Mouse (Mus musculus): ENCODE data around the gene 1700088E04Rik. TPM values are rescaled to one million over a fixed set of nuclear protein-coding genes. Genes with fewer than 3 reads are reported as not detected.

1700088E04Rik gene
- polyA plus RNA-seq, 2 experiments = 4.7 to 7.1 TPM

- Histone ChIP-seq H3K9ac (ENCODE audit: low read depth, low read length, severe bottlenecking) (no peak overlapping the region), H3K36me3 (ENCODE audit: control insufficient read depth, insufficient read depth, low read length) (no peaks in the 10 kb centered on the region), H3K4me1 (ENCODE audit: control insufficient read depth, insufficient read depth, low read length) (peaks cover 8% of the 10 kb centered on the region), H3K27me3 (ENCODE audit: control insufficient read depth, insufficient read depth, low read length) (no peaks in the 10 kb centered on the region), H3K9me3 (ENCODE audit: control insufficient read depth, low read length) (no peaks in the 10 kb centered on the region), H3K27ac (replicated peaks; ENCODE audit: low read depth, low read length) (0 out of 2 replicates have a peak overlapping the region, but pooled peaks have one; percentile 26), H3K4me2 (replicated peaks; ENCODE audit: low read depth, low read length, severe bottlenecking) (no peak overlapping the region), H3K4me3 (replicated peaks; ENCODE audit: low read length) (no peak overlapping the region)
- no peak for TF ChIP-seq POLR2A (IDR thresholded peaks at IDR 0.05; ENCODE audit: borderline replicate concordance, extremely low read depth, insufficient read depth, insufficient read length)
- DNase-seq (ENCODE audit: low spot score) (no peak), ATAC-seq (ENCODE audit: low FRiP score, low read depth) (no peak)
Measured at GRCm38 (mm10) chr15:79101531-79101930, 39.5 kb downstream of the 1700088E04Rik start.

DNA sequence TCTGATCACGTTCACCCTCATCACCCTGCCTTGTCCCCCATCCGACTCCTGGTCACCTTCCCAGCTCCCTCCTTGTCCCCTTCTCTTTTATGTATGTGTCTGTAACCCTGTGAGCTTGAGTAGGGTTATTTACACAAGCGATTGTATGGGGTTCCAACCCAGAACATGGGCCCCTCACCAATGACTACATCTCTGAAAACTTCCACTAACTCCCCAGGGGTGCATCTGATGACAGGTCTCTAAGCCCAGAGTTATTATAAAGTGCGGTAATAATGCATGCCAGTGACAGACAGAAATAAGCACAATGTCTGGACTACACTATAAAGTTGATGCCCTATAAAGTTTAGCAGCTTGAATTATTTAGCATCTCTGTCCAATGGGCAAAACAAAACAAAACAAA is 40.7 kb downstream of the 1700088E04Rik start:
- Histone ChIP-seq H3K36me3 (ENCODE audit: control insufficient read depth, insufficient read depth, low read length) (peaks cover 11% of the 10 kb centered on the region), H3K4me3 (replicated peaks; ENCODE audit: low read length) (no peak overlapping the region), H3K27ac (replicated peaks; ENCODE audit: low read depth, low read length) (no peak overlapping the region), H3K9ac (ENCODE audit: low read depth, low read length, severe bottlenecking) (no peak overlapping the region), H3K4me2 (replicated peaks; ENCODE audit: low read depth, low read length, severe bottlenecking) (no peak overlapping the region), H3K9me3 (ENCODE audit: control insufficient read depth, low read length) (no peaks in the 10 kb centered on the region), H3K27me3 (ENCODE audit: control insufficient read depth, insufficient read depth, low read length) (no peaks in the 10 kb centered on the region), H3K4me1 (ENCODE audit: control insufficient read depth, insufficient read depth, low read length) (peaks cover 8% of the 10 kb centered on the region)
- 62% methylated on average over 4 of the region's 4 CpGs for WGBS
- no peak for DNase-seq (ENCODE audit: low spot score)
- TF ChIP-seq POLR2A (IDR thresholded peaks at IDR 0.05; ENCODE audit: borderline replicate concordance, extremely low read depth, insufficient read depth, insufficient read length) = no peak
- no peak for ATAC-seq (ENCODE audit: low FRiP score, low read depth)

- Histone ChIP-seq H3K27me3 (ENCODE audit: control insufficient read depth, insufficient read depth, low read length) (no peaks in the 10 kb centered on the region), H3K4me3 (replicated peaks; ENCODE audit: low read length) (no peak overlapping the region), H3K27ac (replicated peaks; ENCODE audit: low read depth, low read length) (no peak overlapping the region), H3K9me3 (ENCODE audit: control insufficient read depth, low read length) (no peaks in the 10 kb centered on the region), H3K4me1 (ENCODE audit: control insufficient read depth, insufficient read depth, low read length) (peaks cover 8% of the 10 kb centered on the region), H3K4me2 (replicated peaks; ENCODE audit: low read depth, low read length, severe bottlenecking) (no peak overlapping the region), H3K9ac (ENCODE audit: low read depth, low read length, severe bottlenecking) (no peak overlapping the region), H3K36me3 (ENCODE audit: control insufficient read depth, insufficient read depth, low read length) (peaks cover 18% of the 10 kb centered on the region)
- WGBS = 68% methylated on average over 4 of the region's 4 CpGs
- ATAC-seq (ENCODE audit: low FRiP score, low read depth) (no peak), DNase-seq (ENCODE audit: low spot score) (no peak)
- no peak for TF ChIP-seq POLR2A (IDR thresholded peaks at IDR 0.05; ENCODE audit: borderline replicate concordance, extremely low read depth, insufficient read depth, insufficient read length)
Measured at GRCm38 (mm10) chr15:79099456-79099855, 41.6 kb downstream of the 1700088E04Rik start.

- H3K27ac ChIP-seq (replicated peaks; ENCODE audit: low read depth, low read length) = no peak overlapping the region
Measured at GRCm38 (mm10) chr15:79098868-79099267, 42.2 kb downstream of the 1700088E04Rik start.

DNA sequence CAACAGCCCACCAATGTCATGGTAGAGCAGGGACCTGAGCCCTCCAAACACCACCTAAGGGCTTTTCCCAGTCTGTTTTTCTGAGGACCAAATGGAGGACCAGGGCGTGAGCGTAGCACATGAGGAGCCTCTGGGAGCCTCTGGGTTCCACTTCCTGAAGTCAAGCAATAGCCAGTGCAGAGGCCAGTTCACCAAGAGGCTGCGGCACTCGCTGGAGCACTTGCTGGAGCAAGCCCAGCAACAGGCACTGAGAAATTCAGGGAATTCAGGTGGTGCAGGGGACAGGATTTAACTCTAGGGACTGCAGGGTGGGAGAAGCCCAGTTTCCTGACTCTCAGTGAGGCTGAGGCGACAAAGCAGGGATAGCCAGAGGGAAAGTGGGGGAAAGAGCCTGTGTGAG is 42.8 kb downstream of the 1700088E04Rik start:
- Histone ChIP-seq H3K9ac (ENCODE audit: low read depth, low read length, severe bottlenecking) (no peak overlapping the region), H3K4me3 (replicated peaks; ENCODE audit: low read length) (no peak overlapping the region), H3K36me3 (ENCODE audit: control insufficient read depth, insufficient read depth, low read length) (peaks cover 31% of the 10 kb centered on the region), H3K4me1 (ENCODE audit: control insufficient read depth, insufficient read depth, low read length) (peaks cover 8% of the 10 kb centered on the region), H3K4me2 (replicated peaks; ENCODE audit: low read depth, low read length, severe bottlenecking) (no peak overlapping the region), H3K27me3 (ENCODE audit: control insufficient read depth, insufficient read depth, low read length) (no peaks in the 10 kb centered on the region), H3K27ac (replicated peaks; ENCODE audit: low read depth, low read length) (0 out of 2 replicates have a peak overlapping the region, but pooled peaks have one; percentile 58), H3K9me3 (ENCODE audit: control insufficient read depth, low read length) (no peaks in the 10 kb centered on the region)
- ATAC-seq (ENCODE audit: low FRiP score, low read depth) (no peak), DNase-seq (ENCODE audit: low spot score) (no peak)
- 56% methylated on average over 5 of the region's 5 CpGs for WGBS
- no peak for TF ChIP-seq POLR2A (IDR thresholded peaks at IDR 0.05; ENCODE audit: borderline replicate concordance, extremely low read depth, insufficient read depth, insufficient read length)

More at GRCm38 (mm10) chr15:79098868-79099267, 42.2 kb downstream of the 1700088E04Rik start:
- TF ChIP-seq POLR2A (IDR thresholded peaks at IDR 0.05; ENCODE audit: borderline replicate concordance, extremely low read depth, insufficient read depth, insufficient read length) = no peak
- Histone ChIP-seq H3K4me3 (replicated peaks; ENCODE audit: low read length) (no peak overlapping the region), H3K27me3 (ENCODE audit: control insufficient read depth, insufficient read depth, low read length) (no peaks in the 10 kb centered on the region), H3K36me3 (ENCODE audit: control insufficient read depth, insufficient read depth, low read length) (peaks cover 24% of the 10 kb centered on the region), H3K9ac (ENCODE audit: low read depth, low read length, severe bottlenecking) (no peak overlapping the region), H3K9me3 (ENCODE audit: control insufficient read depth, low read length) (no peaks in the 10 kb centered on the region), H3K4me1 (ENCODE audit: control insufficient read depth, insufficient read depth, low read length) (peaks cover 8% of the 10 kb centered on the region), H3K4me2 (replicated peaks; ENCODE audit: low read depth, low read length, severe bottlenecking) (no peak overlapping the region)
- DNase-seq (ENCODE audit: low spot score) (no peak), ATAC-seq (ENCODE audit: low FRiP score, low read depth) (no peak)
- WGBS = 61% methylated on average over 7 of the region's 7 CpGs

DNA sequence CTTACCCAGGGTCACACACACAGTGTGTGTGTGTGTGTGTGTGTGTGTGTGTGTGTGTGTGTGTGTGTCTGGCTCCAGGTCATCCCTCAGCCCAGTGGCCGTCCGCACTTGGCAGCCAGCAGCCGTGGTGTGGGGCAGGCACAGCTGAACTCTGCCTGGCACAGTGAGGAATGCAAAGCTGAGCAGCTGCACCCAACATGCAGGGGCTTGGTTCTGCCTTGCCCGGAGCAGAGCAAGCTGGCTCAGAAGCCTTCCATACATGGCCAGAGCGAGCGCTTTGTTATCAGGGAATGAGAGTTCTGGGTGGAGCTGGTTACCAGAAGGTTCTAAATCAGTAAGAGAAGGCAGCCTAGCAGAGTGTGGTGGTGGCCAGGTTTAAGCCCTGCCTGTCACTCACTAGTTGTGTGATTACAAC is 43.4 kb downstream of the 1700088E04Rik start:
- TF ChIP-seq POLR2A (IDR thresholded peaks at IDR 0.05; ENCODE audit: borderline replicate concordance, extremely low read depth, insufficient read depth, insufficient read length) = no peak
- DNase-seq (ENCODE audit: low spot score) (peak; percentile 48), ATAC-seq (ENCODE audit: low FRiP score, low read depth) (peak; percentile 75)
- H3K27me3 ChIP-seq (ENCODE audit: control insufficient read depth, insufficient read depth, low read length) = no peaks in the 10 kb centered on the region
- H3K9me3 ChIP-seq (ENCODE audit: control insufficient read depth, low read length) = no peaks in the 10 kb centered on the region
- whole genome bisulfite sequencing = 48% methylated on average over 6 of the region's 6 CpGs
- H3K4me1 ChIP-seq (ENCODE audit: control insufficient read depth, insufficient read depth, low read length) = peaks cover 8% of the 10 kb centered on the region
- H3K4me2 ChIP-seq (replicated peaks; ENCODE audit: low read depth, low read length, severe bottlenecking) = no peak overlapping the region
- no peak overlapping the region for H3K4me3 ChIP-seq (replicated peaks; ENCODE audit: low read length)
- H3K36me3 ChIP-seq (ENCODE audit: control insufficient read depth, insufficient read depth, low read length) = peaks cover 37% of the 10 kb centered on the region
- H3K9ac ChIP-seq (ENCODE audit: low read depth, low read length, severe bottlenecking) = peak overlapping the region; percentile 34; the same call in 1 of the 2 replicates
- peak overlapping the region; percentile 58 for H3K27ac ChIP-seq (replicated peaks; ENCODE audit: low read depth, low read length)

All from limb, embryonic 14.5 days (tissue).